Mouse (Mus musculus) myocyte (in vitro differentiated cells): Measurements from ENCODE around the gene Fdps.

Experiments used
- CEBPB ChIP-seq: IDR thresholded peaks from 2 replicates; pipeline ENCODE4 v1.6.1; 2011; ENCODE audit warnings: mild to moderate bottlenecking, moderate library complexity; ENCODE audit not compliant: poor library complexity, insufficient read depth, severe bottlenecking
- E2F4 ChIP-seq: IDR thresholded peaks from one replicate; pipeline ENCODE4 v1.6.1; 2011; ENCODE audit warnings: mild to moderate bottlenecking, control low read depth, moderate library complexity; ENCODE audit not compliant: insufficient read depth
- MAX ChIP-seq: IDR thresholded peaks from one replicate; pipeline ENCODE4 v1.6.1; 2011; ENCODE audit warnings: low read depth, mild to moderate bottlenecking, control low read depth
- MYOD1 ChIP-seq, 3 experiments: IDR thresholded peaks; one replicate each; pipeline ENCODE4 v1.6.1; 2011; ENCODE audit warnings: control low read depth in 2 of 3, low read depth in 2 of 3, mild to moderate bottlenecking in 2 of 3, moderate library complexity in 1 of 3; ENCODE audit not compliant: insufficient read length in 2 of 3, control insufficient read depth in 1 of 3
- MYOG ChIP-seq, 3 experiments: IDR thresholded peaks; one replicate each; pipeline ENCODE4 v1.6.1; 2011; ENCODE audit warnings: control low read depth in 2 of 3, low read depth in 2 of 3, mild to moderate bottlenecking in 2 of 3; ENCODE audit not compliant: insufficient read length in 2 of 3, control insufficient read depth in 1 of 3, insufficient read depth in 1 of 3
- POLR2A ChIP-seq: IDR thresholded peaks from one replicate; pipeline ENCODE4 v1.6.1; 2011; ENCODE audit warnings: low read depth, mild to moderate bottlenecking, control low read depth, moderate library complexity; ENCODE audit not compliant: insufficient read length
- POLR2AphosphoS2 ChIP-seq: IDR thresholded peaks from one replicate; pipeline ENCODE4 v1.6.1; 2011; ENCODE audit warnings: low read depth, control low read depth; ENCODE audit not compliant: insufficient read length
- REST ChIP-seq: IDR thresholded peaks from one replicate; pipeline ENCODE4 v1.6.1; 2011; ENCODE audit warnings: mild to moderate bottlenecking, control low read depth, moderate library complexity; ENCODE audit not compliant: insufficient read depth, insufficient read length
- SRF ChIP-seq: IDR thresholded peaks from one replicate; pipeline ENCODE4 v1.6.1; 2011; ENCODE audit warnings: low read depth; ENCODE audit not compliant: control insufficient read depth, insufficient read length
- TCF12 ChIP-seq: IDR thresholded peaks from one replicate; pipeline ENCODE4 v1.6.1; 2011; ENCODE audit warnings: mild to moderate bottlenecking, control low read depth; ENCODE audit not compliant: poor library complexity, insufficient read depth, severe bottlenecking
- TCF3 ChIP-seq: IDR thresholded peaks from one replicate; pipeline ENCODE4 v1.6.1; 2011; ENCODE audit warnings: low read depth, control low read depth; ENCODE audit not compliant: insufficient read length
- USF1 ChIP-seq: IDR thresholded peaks from one replicate; pipeline ENCODE4 v1.6.1; 2011; ENCODE audit warnings: low read depth, mild to moderate bottlenecking, control low read depth, moderate library complexity

- no peak for TF ChIP-seq POLR2A
- no peak for TF ChIP-seq MYOD1 (IDR thresholded peaks at IDR 0.05; ENCODE audit: control insufficient read depth in 1 of 3, insufficient read length in 2 of 3, low read depth in 2 of 3)
- TF ChIP-seq USF1 = no peak
- TF ChIP-seq TCF3 = no peak
- no peak for TF ChIP-seq MAX
- no peak for TF ChIP-seq SRF
- no peak for TF ChIP-seq E2F4
- no peak for TF ChIP-seq TCF12
- no peak for TF ChIP-seq POLR2AphosphoS2
- no peak for TF ChIP-seq MYOG (IDR thresholded peaks at IDR 0.05; ENCODE audit: control insufficient read depth in 1 of 3, insufficient read depth in 1 of 3, insufficient read length in 2 of 3, low read depth in 2 of 3)
- no peak for TF ChIP-seq REST
- TF ChIP-seq CEBPB = no peak
Measured at GRCm38 (mm10) chr3:89123313-89123712, 21.6 kb upstream of the Fdps start.
